Mouse (Mus musculus) thymus, postnatal 10 days (tissue): ENCODE results near the gene Hist1h2bf.
A peak's percentile ranks its signal among the peaks of the same experiment; 100 is the strongest.
"Not testable (repeated sequence)": the region's sequence is repeated elsewhere in the genome, so short reads cannot be mapped to it uniquely, and the experiment has no call there.

Source experiments
- DNase-seq, 2 experiments: peaks; one replicate each; pipeline ENCODE4 v3.0.0; 2021; ENCODE audit warnings: low spot score in 2 of 2

Gene Hist1h2bf

GRCm38 (mm10) chr13:23586940-23587225, 12.9 kb upstream of the Hist1h2bf start:
- DNase-seq, result no peak

GRCm38 (mm10) chr13:23586099-23586939, 12.3 kb upstream of the Hist1h2bf start:
- no peak for DNase-seq

GRCm38 (mm10) chr13:23585442-23586098, 11.6 kb upstream of the Hist1h2bf start:
- peak; percentile 76 to 80 for DNase-seq

- peak; percentile 57 to 67 for DNase-seq
Observed at GRCm38 (mm10) chr13:23585029-23585441, 11.0 kb upstream of the Hist1h2bf start.

- no peak for DNase-seq
Observed at GRCm38 (mm10) chr13:23584331-23584730, 10.3 kb upstream of the Hist1h2bf start.

- DNase-seq, result no peak
Observed at GRCm38 (mm10) chr13:23583387-23584068, 9.5 kb upstream of the Hist1h2bf start.

GRCm38 (mm10) chr13:23582219-23583056, 8.4 kb upstream of the Hist1h2bf start:
- DNase-seq, result no peak

GRCm38 (mm10) chr13:23581408-23582218, 7.6 kb upstream of the Hist1h2bf start, which contains the start of gene Hist1h4d:
TSS of gene Hist1h4d (plus strand) at chr13:23581598.
- peak; percentile 96 to 97 for DNase-seq

GRCm38 (mm10) chr13:23577835-23578234, 3.8 kb upstream of the Hist1h2bf start:
- DNase-seq, result no peak

GRCm38 (mm10) chr13:23576906-23577639, 3.1 kb upstream of the Hist1h2bf start:
- no peak for DNase-seq

GRCm38 (mm10) chr13:23576351-23576881, 2.4 kb upstream of the Hist1h2bf start:
- DNase-seq, result no peak

- not testable (repeated sequence) for DNase-seq
Observed at GRCm38 (mm10) chr13:23575864-23576313, 1.9 kb upstream of the Hist1h2bf start.

- peak in 1 of 2 experiments; percentile 60 for DNase-seq
Observed at GRCm38 (mm10) chr13:23575271-23575851, 1.4 kb upstream of the Hist1h2bf start, which contains the start of gene Hist1h3d. TSS of gene Hist1h3d (plus strand) at chr13:23575763.

- not testable (repeated sequence) for DNase-seq
Observed at GRCm38 (mm10) chr13:23574546-23575170, 662 bp upstream of the Hist1h2bf start.

GRCm38 (mm10) chr13:23573034-23573897, 730 bp downstream of the Hist1h2bf start:
- DNase-seq, result not testable (repeated sequence)

GRCm38 (mm10) chr13:23572218-23573033, 1.6 kb downstream of the Hist1h2bf start:
- no peak for DNase-seq
